Comparison of ENCODE assay signal across 23 mouse cellular contexts in genomic region chr1:37530061-37530460, GRCm38 (mm10). TPM values are rescaled to one million over a fixed set of nuclear protein-coding genes. Genes with fewer than 3 reads are reported as not detected.
DNase-seq lines count a peak whose midpoint lies in the region; ATAC-seq and TF ChIP-seq lines count a peak whose summit lies in the region.
"Had no signal": no experiment of that assay in that cellular context is flagged by ENCODE, and none has a peak within 500 bp of the region (broad histone marks: within the 10 kb centered on the region; RNA-seq: fewer than 3 reads in every experiment).

No protein-coding gene starts in this region.

- no peak for ATAC-seq in intestine, postnatal 0 days
- ATAC-seq in intestine, embryonic 16.5 days, result no peak
- no peak for ATAC-seq in midbrain, embryonic 15.5 days (replicated peaks)
- ATAC-seq in midbrain, embryonic 13.5 days, result no peak
- ATAC-seq: activated CD4-positive, CD25-positive, alpha-beta regulatory T cell, adult 4 months had no signal

- H3K4me3 ChIP-seq in gastrocnemius, adult 2 months, result peak overlapping the region; percentile 36; the same call in 1 of the 2 replicates
- H3K4me3 ChIP-seq in intestine, postnatal 0 days (ENCODE audit: low read depth, low read length), result no peak overlapping the region
- H3K4me3 ChIP-seq in intestine, embryonic 16.5 days (ENCODE audit: low read length), result no peak overlapping the region
- H3K4me3 ChIP-seq in midbrain, embryonic 15.5 days, result no peak overlapping the region
- H3K4me3 ChIP-seq in midbrain, embryonic 13.5 days (replicated peaks), result no peak overlapping the region
- H3K4me3 ChIP-seq: embryonic facial prominence, embryonic 12.5 days; heart, embryonic 13.5 days; liver, embryonic 13.5 days; lung, embryonic 15.5 days; megakaryocyte, embryonic 14.5 days had no signal

- peak overlapping the region; percentile 63 for H3K27ac ChIP-seq in gastrocnemius, adult 2 months
- H3K27ac ChIP-seq in intestine, postnatal 0 days (ENCODE audit: low read depth, low read length), result no peak overlapping the region
- no peak overlapping the region for H3K27ac ChIP-seq in intestine, embryonic 16.5 days (ENCODE audit: low read length)
- H3K27ac ChIP-seq in midbrain, embryonic 15.5 days, result 0 out of 2 replicates have a peak overlapping the region, but pooled peaks have one; percentile 34
- H3K27ac ChIP-seq in midbrain, embryonic 13.5 days, result no peak overlapping the region
- H3K27ac ChIP-seq: embryonic facial prominence, embryonic 12.5 days; heart, embryonic 13.5 days; liver, embryonic 13.5 days; lung, embryonic 15.5 days had no signal

- peaks cover 17% of the 10 kb centered on the region for H3K36me3 ChIP-seq in intestine, postnatal 0 days (ENCODE audit: control insufficient read depth, insufficient read depth)
- H3K36me3 ChIP-seq in intestine, embryonic 16.5 days (ENCODE audit: control insufficient read depth, insufficient read depth, low read length), result no peaks in the 10 kb centered on the region; the same call in 1 of the 2 replicates
- no peaks in the 10 kb centered on the region for H3K36me3 ChIP-seq in midbrain, embryonic 15.5 days (replicated peaks)
- H3K36me3 ChIP-seq in midbrain, embryonic 13.5 days, result no peaks in the 10 kb centered on the region
- H3K36me3 ChIP-seq: embryonic facial prominence, embryonic 12.5 days; liver, embryonic 13.5 days; lung, embryonic 15.5 days had no signal

- H3K27me3 ChIP-seq in intestine, postnatal 0 days (replicated peaks; ENCODE audit: control insufficient read depth, insufficient read depth, low read length), result no peaks in the 10 kb centered on the region
- no peaks in the 10 kb centered on the region for H3K27me3 ChIP-seq in intestine, embryonic 16.5 days (replicated peaks; ENCODE audit: control insufficient read depth, insufficient read depth, low read length)
- H3K27me3 ChIP-seq in midbrain, embryonic 15.5 days (replicated peaks), result no peaks in the 10 kb centered on the region
- H3K27me3 ChIP-seq in midbrain, embryonic 13.5 days, result no peaks in the 10 kb centered on the region
- H3K27me3 ChIP-seq: embryonic facial prominence, embryonic 12.5 days; heart, embryonic 13.5 days; liver, embryonic 13.5 days; lung, embryonic 15.5 days; megakaryocyte, embryonic 14.5 days had no signal

- H3K9ac ChIP-seq in intestine, postnatal 0 days (ENCODE audit: low read depth, low read length), result no peak overlapping the region
- no peak overlapping the region for H3K9ac ChIP-seq in intestine, embryonic 16.5 days (ENCODE audit: low read depth, low read length)
- no peak overlapping the region for H3K9ac ChIP-seq in midbrain, embryonic 15.5 days
- H3K9ac ChIP-seq in midbrain, embryonic 13.5 days (replicated peaks), result no peak overlapping the region
- H3K9ac ChIP-seq: embryonic facial prominence, embryonic 12.5 days; heart, embryonic 13.5 days; liver, embryonic 13.5 days; lung, embryonic 15.5 days had no signal

- no peak for TF ChIP-seq POLR2A in brain, embryonic 14.5 days (IDR thresholded peaks at IDR 0.05; ENCODE audit: borderline replicate concordance, extremely low read depth, insufficient read depth, insufficient read length, poor library complexity, severe bottlenecking)

- 60% methylated on average over 8 of the region's 8 CpGs for WGBS in intestine, postnatal 0 days
- WGBS in intestine, embryonic 16.5 days, result 57% methylated on average over 8 of the region's 8 CpGs
- 67% methylated on average over 8 of the region's 8 CpGs for WGBS in midbrain, embryonic 15.5 days
- 72% methylated on average over 8 of the region's 8 CpGs for WGBS in midbrain, embryonic 13.5 days

- no peak for TF ChIP-seq CTCF in gastrocnemius, adult 2 months (IDR thresholded peaks at IDR 0.05)
- no peak for TF ChIP-seq CTCF in intestine, postnatal 0 days (IDR thresholded peaks at IDR 0.05; ENCODE audit: low read depth)
- TF ChIP-seq CTCF in brain, embryonic 14.5 days (IDR thresholded peaks at IDR 0.05; ENCODE audit: borderline replicate concordance, extremely low read depth, insufficient read depth, insufficient read length), result no peak

- intact Hi-C loops in gastrocnemius, adult 2 months (cut with DNase I), result no loop called here
- intact Hi-C loops in gastrocnemius, postnatal 14 days (cut with DNase I; ENCODE audit: low total_unique reads), result no loop called here

- H3K4me1 ChIP-seq in intestine, postnatal 0 days (replicated peaks; ENCODE audit: control insufficient read depth, insufficient read depth, low read length), result peaks cover 11% of the 10 kb centered on the region; the same call in 1 of the 2 replicates
- peaks cover 10% of the 10 kb centered on the region; the same call in 1 of the 2 replicates for H3K4me1 ChIP-seq in intestine, embryonic 16.5 days (ENCODE audit: control insufficient read depth, insufficient read depth, low read length)
- 0 out of 2 replicates have a peak, but pooled peaks cover 6% of the 10 kb centered on the region for H3K4me1 ChIP-seq in midbrain, embryonic 15.5 days
- H3K4me1 ChIP-seq in midbrain, embryonic 13.5 days (replicated peaks), result 0 out of 2 replicates have a peak, but pooled peaks cover 2% of the 10 kb centered on the region
- H3K4me1 ChIP-seq: heart, embryonic 13.5 days had no signal

- no peaks in the 10 kb centered on the region for H3K9me3 ChIP-seq in intestine, postnatal 0 days (ENCODE audit: control insufficient read depth)
- no peaks in the 10 kb centered on the region for H3K9me3 ChIP-seq in intestine, embryonic 16.5 days (ENCODE audit: control insufficient read depth, low read length)
- H3K9me3 ChIP-seq in midbrain, embryonic 15.5 days, result no peaks in the 10 kb centered on the region
- no peaks in the 10 kb centered on the region for H3K9me3 ChIP-seq in midbrain, embryonic 13.5 days
- H3K9me3 ChIP-seq: embryonic facial prominence, embryonic 12.5 days; heart, embryonic 13.5 days; liver, embryonic 13.5 days; lung, embryonic 15.5 days; megakaryocyte, embryonic 14.5 days had no signal

- H3K4me2 ChIP-seq in intestine, postnatal 0 days (replicated peaks; ENCODE audit: low read depth), result peak overlapping the region; percentile 17; the same call in 1 of the 2 replicates
- H3K4me2 ChIP-seq in intestine, embryonic 16.5 days (ENCODE audit: low read depth, low read length), result no peak overlapping the region
- no peak overlapping the region for H3K4me2 ChIP-seq in midbrain, embryonic 15.5 days
- no peak overlapping the region for H3K4me2 ChIP-seq in midbrain, embryonic 13.5 days (replicated peaks)
- H3K4me2 ChIP-seq: embryonic facial prominence, embryonic 12.5 days; heart, embryonic 13.5 days; liver, embryonic 13.5 days; lung, embryonic 15.5 days had no signal

- no peak for DNase-seq in gastrocnemius, adult 2 months
- DNase-seq in gastrocnemius, postnatal 14 days, result no peak
- peak; percentile 59 for DNase-seq in brain, embryonic 14.5 days (ENCODE audit: low read depth)
- DNase-seq in kidney, postnatal 25 days, result no peak
- DNase-seq: adrenal gland, adult 8-10 months; cerebellum, adult 2 months; cerebellum, postnatal 25 days; heart, postnatal 36 days; kidney, adult 18-20 months; layer of hippocampus, adult 9-11 months; liver, embryonic 13.5 days; right cerebral cortex, postnatal 14 days; spleen, adult 18-20 months; thymus, postnatal 36 days had no signal

RNA-seq across cellular contexts. Expression of gene Mgat4a, which starts 10.8 kb away (rescaled TPM):
- 1 to 10 TPM; 2.8 to 8.4 TPM for total RNA-seq in gastrocnemius, adult 2 months (2021)
- total RNA-seq in gastrocnemius, postnatal 14 days (2021), result 1 to 10 TPM; 5.1 to 8.5 TPM
- 59.1 and 64.0 TPM in 2 replicates for polyA plus RNA-seq in intestine, postnatal 0 days (2015; fragmentation: Nextera tagmentation; extraction: Ambion mirVana)
- polyA plus RNA-seq in intestine, embryonic 16.5 days (2015; fragmentation: Nextera tagmentation; extraction: Ambion mirVana), result 48.7 and 50.1 TPM in 2 replicates
- polyA plus RNA-seq in midbrain, embryonic 15.5 days (2015; fragmentation: Nextera tagmentation; extraction: Ambion mirVana), result 10.1 and 11.9 TPM in 2 replicates
- polyA plus RNA-seq in midbrain, embryonic 13.5 days (2015; fragmentation: Nextera tagmentation; extraction: Ambion mirVana), result 5.4 and 7.2 TPM in 2 replicates
- 8.2 and 11.6 TPM in 2 replicates for polyA plus RNA-seq in brain, embryonic 14.5 days (2012; rRNA removed)

Comparison
In these comparisons a context has a peak if more than half of its experiments do, and no peak if none do; other contexts are left out.
1. H3K27ac ChIP-seq: peak in gastrocnemius, adult 2 months (single experiment) and midbrain, embryonic 15.5 days (single experiment); none in intestine, postnatal 0 days (single experiment), intestine, embryonic 16.5 days (single experiment) and midbrain, embryonic 13.5 days (single experiment).